Mouse (Mus musculus): Measurements from ENCODE around the gene Sp2. TPM values are rescaled to one million over a fixed set of nuclear protein-coding genes. Genes with fewer than 3 reads are reported as not detected.

Gene Sp2
- total RNA-seq, 2 experiments from 2014 or later = 9.5 to 11.5 TPM

DNA sequence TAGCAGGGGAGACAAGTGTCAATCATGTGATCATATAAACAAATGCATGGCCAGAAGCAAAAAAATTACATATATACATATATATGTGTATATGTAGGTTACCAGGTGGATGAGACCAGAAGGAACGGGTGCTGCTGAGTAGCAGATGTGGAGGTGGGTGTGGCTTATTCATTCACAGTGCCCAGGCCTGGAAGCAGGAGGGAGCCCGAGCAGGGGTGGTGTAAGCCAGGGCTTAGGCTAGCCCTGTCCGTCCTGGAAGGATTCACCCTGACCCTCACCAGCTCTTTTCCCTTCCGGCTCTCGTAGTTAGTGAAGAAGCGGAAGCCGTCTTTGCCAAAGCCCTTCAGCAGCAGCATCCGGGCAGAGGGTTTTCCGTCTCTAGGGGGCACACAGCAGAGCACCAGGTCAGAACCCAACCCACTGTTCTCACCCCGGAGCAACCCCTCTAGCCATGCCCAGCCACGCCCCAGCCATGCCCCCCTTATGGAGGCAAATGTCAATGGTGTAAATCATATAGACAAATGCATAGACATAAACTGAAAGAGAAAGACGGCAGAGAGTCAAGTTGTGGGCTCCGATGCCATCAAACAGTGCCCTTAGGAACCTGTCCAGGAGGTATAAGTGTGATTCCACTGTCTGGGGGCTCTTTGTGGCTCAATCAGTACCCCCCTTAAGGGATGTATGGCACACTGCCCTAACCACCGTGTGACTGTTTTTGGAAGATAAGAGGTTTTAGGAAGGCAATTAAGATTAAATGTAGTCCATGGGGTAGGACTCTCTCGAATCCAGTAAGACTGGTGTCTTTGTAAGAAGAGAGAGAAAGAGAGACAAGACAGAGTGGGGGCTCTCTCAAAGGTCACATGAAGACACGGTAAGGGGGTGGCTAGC, 41.9 kb downstream of the Sp2 start:
- intact Hi-C loops (cut with DNase I) = no loop called here
- DNase-seq = no peak

DNA sequence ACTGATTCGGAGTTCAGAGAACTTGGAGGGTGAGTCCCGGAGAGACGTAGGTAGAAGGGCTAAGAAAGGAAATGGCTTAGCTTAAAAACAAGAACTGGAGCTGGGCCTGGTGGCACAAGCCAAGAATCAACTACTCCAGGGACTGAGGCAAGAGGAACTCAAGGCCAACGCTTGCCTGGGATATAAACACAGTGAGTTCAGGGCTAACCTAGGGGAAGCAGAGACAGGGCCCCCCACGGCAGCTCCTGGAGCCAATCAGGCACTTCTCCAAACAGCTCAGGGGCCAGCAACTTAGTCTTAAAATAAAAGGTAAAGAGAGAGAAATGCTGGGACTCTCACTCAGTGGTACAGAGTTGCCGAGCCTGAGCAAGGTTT, 44.3 kb downstream of the Sp2 start:
- no peak for DNase-seq
- intact Hi-C loops (cut with DNase I) = no loop called here

DNA sequence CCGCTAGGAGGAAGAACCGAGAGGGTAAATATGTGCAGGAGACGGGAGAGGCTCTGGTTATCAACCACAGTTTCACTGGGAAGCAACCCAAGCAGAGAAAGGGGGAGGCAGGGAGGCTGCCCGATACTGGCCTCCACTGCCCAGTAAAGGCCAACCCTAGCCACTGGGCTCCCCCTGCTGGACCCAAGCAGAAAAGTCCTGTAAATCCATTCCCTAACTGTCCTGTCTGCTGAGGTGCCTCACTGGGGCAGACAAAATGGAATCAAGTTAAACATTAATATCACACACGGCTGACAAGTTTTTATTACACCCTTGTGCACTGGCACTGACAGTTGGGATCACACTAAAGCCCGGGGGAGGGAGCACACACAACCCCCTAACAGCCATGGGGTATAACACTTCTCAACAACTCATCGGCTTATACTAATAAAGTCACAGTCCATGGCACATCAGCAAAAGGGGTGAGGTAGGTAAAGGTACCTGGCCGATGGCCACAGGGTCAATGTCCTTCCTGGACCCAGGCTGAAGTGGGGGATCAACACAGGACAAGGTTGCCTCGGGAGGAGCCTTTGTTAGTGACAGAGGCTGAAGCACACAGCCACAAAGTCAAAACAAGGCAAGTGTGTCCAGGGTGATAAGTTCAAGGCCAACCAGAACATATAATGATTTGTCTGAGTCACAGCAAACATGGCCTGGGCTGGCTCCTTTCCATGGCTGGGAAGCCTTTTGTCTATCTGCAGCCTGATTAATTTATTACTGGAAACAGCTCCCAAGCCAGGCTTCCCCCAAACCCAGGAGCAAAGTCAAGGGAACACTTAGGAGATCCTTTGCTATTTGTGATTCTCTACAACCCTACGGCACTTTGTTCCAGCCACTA, 45.0 kb downstream of the Sp2 start:
- intact Hi-C loops (cut with DNase I) = no loop called here
- DNase-seq = peak; percentile 42

DNA sequence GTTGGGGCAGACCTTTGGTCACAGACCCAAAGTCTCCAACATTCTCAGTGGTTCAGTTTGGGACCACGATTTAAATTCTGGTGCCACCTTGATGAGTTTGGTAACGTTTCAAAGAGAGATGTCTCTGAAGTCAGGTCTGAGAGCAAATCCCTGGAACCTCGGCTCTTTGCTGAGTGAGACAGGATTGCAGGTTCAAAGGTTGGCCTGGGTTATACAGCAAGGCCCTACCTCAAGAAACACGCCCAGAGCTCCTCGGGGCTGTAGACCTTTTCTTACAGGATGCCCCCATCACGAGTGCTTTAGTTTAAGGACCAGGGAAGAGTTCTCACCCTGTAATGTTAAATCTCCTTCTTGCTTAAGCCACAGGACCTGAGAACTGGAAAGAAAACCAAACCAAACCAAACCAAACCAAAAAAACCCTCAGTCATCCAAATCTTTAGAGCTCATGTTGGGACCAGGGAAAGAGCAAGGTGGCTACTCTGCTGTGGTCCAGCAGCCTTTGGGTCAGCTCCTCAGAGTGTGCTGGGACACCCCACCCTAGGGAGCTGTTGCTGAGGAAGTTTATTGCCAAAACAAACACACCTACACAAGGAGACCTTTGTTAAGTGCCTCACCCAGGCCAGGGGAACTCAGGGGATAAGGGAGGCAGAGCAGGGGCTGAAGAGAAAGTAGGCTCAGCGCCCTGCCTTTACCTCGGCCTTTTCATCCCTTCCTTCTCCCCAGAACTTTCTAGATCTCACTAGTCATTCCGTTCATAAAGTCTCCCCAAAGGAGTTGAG, 46.7 kb downstream of the Sp2 start:
- no peak for DNase-seq
- intact Hi-C loops (cut with DNase I) = no loop called here

DNA sequence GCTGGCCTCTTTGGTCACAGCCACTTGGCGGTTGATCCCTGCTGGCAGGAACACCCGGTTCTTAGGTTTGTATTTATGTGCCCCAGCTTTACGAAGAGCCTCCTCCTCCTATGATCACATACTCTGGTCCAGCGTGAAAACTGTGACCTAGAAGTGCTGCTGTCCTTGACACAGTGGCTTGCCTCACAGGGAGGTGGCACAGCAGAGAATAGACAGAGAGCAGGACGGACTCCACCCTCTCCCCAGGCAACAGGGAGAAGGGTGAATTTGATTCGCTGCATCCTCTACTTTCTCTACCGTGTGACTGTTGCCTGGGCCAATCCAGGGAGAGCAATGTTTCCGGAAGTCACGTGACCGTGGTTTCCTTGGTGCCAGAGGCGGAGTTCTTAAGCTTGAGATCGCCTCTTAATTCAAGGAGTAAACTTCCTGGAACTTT, 47.8 kb downstream of the Sp2 start:
- intact Hi-C loops (cut with DNase I) = no loop called here
- DNase-seq = peak; percentile 32

DNA sequence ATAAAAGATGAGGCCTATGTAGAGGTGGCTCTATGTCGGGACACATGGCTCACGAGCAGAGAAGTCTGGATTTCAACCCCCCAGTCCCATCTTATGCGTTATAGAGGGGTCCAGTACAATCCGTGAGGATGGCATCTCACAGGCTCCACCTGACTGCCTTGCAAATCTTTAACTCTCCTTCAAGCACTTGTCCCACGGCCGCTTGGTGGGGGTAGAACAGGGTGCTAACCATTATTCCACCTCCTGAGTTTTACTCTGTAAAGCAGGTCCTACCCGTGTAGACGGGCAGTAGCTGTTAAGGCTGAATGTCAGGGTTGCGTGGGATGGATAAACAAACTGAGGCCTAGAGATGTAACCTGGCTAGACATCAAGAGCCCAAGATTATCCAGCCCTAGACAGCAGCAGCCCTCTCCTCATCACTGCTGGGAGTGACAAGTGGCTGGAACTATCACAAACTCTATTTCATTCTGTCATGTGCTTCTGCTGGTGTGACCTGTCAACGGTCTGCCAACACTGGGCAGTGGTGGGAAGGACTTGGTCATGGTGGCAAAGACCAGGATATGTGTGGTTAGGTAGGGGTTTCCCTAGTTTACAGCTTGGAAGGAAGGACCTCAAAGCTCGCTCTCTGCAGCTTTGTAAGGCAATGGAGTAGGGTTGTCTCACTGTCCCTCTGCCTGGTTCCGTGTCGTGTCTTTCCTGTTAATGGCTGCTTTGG, 49.0 kb downstream of the Sp2 start:
- intact Hi-C loops (cut with DNase I) = no loop called here
- DNase-seq = no peak

DNA sequence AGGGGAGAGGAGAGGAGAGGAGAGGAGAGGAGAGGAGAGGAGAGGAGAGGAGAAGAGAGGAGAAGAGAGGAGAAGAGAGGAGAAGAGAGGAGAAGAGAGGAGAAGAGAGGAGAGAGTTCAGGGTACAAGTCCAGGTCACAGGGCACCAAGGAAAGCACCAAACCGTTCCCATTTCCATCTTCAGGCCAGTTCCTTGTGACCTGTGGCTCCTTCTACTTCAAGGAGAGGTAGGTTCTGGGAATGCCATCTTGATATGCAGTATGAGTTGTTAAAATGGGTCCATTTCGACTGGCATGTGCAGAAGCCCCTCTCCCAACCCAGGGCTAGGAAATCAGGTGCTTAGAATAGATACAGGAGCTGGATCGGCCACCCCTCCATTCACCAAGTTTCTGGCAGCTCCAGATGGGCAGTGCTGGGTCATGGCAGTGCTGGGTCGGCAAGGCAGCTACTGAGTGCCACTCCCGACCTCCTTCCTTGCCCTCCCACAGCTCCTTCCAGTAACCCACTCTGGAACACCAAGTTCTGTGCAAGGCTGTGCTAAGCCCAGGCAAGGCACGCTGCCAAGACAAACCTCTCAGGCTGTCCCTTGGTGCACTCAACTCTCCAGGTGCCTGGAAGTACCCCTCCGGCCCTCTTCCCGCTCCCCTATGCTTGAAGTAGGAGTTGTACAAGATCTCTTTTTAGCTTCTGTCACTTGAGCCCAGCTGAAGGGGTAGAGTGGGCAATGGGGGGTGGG, 51.3 kb downstream of the Sp2 start:
- no peak for DNase-seq
- intact Hi-C loops (cut with DNase I) = no loop called here

DNA sequence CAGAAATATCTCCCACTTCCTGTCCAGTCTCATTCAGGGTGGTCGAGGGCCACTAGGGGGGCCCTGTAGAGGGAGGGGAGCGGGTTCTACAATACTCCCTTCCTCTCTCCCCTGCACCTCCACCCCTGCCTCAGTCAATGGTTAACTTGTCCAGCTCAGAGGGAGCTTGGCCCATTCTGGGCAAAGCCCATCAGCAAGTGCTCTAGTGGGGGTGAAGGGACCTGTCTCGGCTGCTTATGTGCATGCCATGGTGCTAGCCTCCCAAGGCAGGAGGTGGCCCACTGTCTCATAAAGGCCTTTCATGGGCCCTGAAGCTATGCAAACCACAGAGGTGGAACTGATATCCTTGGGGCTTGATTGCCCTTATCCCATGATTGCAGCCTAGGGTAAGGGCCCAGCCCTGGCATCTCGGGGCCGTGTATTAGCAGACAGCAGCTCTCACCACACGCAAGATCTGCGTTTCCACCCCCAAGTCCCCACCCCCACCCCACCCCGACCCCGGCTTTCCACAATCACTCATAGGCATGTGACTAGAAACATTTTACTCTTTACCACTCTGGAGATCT, 52.9 kb downstream of the Sp2 start:
- DNase-seq = no peak
- intact Hi-C loops (cut with DNase I) = no loop called here

DNA sequence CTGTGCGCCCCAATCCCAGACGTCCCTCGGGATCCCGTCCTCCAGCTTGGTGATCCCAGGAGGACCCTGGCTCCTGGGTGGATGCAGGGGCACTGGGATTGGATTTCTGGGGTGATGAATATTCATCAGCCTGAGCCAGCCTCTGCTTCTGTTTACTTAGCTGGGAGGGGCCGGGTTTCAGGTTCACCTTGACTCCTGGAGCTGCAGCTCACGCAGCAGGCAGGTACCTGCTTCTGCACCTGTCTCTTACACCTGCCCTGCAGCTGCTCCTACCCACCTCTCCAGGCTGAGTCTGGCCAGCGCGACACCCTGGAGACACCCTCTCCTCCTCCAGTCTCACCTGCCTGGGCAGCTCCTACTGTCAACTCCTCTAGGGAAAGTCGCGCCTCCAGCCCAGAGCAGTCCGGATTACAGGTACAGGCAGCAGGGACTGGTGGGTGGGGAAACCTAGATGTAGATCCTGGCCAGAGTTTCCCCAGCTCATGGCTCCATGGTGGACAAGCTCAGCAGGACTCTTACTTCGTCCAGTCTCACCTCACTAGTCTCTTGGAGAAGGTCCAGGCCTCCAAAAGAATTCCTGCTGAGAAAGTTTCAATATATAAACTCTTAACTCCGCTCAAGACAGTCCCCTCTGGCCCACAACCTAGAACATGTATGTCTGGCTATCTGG, 53.5 kb downstream of the Sp2 start:
- DNase-seq = no peak
- intact Hi-C loops (cut with DNase I) = no loop called here

DNA sequence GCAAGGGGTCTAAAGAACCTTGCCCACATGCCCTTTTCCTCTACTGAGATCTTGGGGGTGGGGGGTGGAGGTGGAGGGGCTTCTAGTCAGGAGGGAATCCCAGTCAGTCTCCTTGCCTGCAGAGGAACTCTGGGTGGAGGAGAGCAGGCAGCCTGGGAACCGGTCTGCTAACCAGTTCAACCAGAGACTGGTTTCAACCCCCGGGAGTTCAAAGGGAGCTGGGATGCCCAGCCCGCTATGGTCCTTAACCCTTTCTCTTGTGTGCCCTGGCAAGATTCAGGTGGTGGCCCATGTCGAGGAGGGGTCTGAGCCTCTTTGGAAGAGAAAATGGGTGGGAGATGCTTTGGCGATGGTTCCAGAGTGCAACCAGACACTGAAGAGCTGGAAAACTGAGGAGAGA, 54.1 kb downstream of the Sp2 start:
- intact Hi-C loops (cut with DNase I) = no loop called here
- no peak for DNase-seq

DNA sequence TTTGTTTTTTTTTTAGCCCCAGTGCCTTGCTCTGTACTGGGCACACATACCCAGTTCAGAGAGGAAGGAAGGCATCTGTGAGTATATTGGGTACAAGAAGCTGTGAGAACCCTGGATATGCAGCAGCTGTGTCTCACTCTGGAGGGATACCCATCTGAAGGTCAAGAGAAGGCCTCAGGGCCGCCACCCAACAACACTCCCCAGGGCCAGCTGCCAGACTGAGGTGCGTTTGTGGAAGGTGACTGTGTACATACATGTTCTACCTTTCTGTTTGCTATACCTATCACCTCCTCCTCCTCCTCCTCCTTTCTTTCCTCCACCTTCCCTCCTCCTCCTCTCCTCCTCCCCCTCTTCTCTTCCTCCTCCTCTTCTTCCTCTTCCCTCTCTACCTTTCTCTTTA, 54.7 kb downstream of the Sp2 start, which contains the start of gene Prr15l:
TSS of gene Prr15l (plus strand) at position 17 of the 400 bp plus-strand sequence.
- intact Hi-C loops (cut with DNase I) = no loop called here
- DNase-seq = no peak

DNA sequence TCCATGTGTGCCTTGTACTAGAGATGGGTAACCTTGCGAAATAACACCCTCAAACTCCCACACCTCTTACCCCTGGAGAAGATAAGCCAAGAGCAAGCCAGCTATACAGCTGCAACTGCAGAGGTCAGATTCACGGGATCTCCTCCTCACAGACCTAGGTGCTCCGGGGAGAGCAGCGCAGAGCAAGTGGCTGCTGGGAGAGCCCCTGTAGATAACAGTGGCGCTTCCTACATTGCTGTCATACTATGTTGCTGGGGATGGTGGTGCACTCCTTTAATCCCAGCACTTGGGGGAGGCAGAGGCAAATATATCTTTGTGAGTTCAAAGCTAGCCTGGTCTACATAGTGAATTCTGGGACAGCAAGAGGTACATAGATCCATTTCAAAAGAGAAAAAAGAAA, 56.2 kb downstream of the Sp2 start:
- intact Hi-C loops (cut with DNase I) = no loop called here
- no peak for DNase-seq

DNA sequence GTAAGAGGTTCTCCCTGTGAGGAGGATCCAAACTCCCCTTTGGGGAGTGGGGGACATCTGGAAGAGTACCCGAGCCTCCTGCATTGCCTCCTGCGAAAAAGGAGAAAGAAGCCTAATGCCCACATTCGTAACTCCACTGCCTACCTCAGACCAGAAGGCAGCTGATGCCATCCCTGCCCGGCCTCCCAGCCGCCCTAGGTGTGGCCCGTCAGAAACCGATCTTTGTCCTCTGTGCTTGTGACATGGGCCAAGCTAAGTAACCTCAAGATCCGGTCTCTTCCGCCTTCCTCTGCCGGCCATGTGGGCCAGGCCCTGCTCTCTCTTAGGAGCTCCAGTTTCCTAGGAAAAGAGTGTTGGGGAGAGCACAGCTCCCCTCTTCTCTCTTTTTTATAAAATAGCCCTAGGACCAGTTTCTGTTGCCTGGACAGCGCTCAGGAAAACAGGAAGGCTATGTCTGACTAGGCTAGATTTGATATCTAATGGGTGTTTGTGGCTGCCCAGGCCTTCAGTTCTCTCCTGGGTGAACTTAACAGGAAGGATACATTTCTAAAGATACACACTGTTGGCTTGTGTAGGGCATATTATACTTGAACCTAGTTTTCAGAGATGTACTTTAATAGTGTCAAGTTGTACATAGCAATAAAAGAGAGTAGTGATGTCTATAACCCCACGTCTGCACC, 57.1 kb downstream of the Sp2 start:
- intact Hi-C loops (cut with DNase I) = no loop called here
- no peak for DNase-seq

DNA sequence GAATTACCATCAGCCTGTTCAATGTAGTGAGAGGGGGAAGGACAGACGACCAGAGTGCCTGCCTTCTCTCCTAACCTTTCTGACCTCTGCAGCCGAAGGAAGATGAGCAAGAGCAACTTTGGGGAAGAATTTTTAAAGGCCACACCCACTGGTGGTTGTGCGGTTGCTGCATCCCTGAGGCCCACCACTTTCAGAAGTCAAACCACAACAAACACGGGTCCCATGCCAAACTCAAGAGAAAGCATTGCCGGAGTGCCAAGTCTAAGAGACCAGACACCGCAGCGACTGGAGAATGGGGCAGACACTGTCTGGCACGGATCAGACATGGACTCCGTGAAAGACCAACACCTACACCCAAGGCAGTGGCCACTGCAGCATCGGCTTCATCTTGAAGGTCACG, 57.9 kb downstream of the Sp2 start:
- intact Hi-C loops (cut with DNase I) = no loop called here
- DNase-seq = no peak

DNA sequence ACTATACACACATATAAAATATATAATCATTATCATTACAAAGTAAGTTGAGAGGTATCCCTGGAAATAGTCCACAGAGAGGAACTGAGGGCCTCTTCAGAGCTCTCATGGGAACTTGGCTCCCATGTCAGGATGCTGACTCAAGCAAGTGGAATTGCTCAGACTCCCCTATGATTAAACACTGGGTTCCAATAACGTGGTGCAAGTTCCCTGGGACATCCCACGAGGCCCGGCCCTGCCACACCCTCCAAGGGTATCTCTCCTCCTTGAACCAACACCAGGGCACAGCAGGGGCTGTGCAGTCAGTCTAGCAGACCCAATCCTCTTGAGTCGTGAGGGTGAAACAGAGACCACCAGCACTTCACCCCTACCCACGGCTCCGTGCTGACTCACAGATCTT, 63.8 kb downstream of the Sp2 start:
- no peak for DNase-seq
- intact Hi-C loops (cut with DNase I) = loop anchor here (5.0 kb wide), 1 partner anchor 43 kb away; no protein-coding TSS in a partner anchor

DNA sequence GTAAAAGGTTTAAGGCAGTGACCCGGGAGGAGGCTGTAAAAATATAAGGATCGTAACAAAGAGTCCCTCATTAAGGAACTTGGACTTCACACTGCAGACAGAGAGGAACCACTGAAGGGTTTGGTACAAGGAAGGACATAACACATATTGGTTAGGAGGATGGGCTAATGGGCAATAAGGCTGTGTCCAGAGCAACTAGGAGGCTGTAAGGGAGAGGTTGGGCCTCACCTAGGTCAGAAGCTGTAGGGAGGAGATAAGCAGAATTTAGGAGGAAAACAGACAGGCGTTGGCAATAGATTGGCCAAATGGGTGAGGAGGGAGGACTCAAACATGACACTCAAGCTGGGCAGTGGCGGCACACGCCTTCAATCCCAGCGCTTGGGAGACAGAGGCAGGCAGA, 65.3 kb downstream of the Sp2 start:
- intact Hi-C loops (cut with DNase I) = loop anchor here (5.0 kb wide), 1 partner anchor 45 kb away; no protein-coding TSS in a partner anchor
- DNase-seq = no peak

DNA sequence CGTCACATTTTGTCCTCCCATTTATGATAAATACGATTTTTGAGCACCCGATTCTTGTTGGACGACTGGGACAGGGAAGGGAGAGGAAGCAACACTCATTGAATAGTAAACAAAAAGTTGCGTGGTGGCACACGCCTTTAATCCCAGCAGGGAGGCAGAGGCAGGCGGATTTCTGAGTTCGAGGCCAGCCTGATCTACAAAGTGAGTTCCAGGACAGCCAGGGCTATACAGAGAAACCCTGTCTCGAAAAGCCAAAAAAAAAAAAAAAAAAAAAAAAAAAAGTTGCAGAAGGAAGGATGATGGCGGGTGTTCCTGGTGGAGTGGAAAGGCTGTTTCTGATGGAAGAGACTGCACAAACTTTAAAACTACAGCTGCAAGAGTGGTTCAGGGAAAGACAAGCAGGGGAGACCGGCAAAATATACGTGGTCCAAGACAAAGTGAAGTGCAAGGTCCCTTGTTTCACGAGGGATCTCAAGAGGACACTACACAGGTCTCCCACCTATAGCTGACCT, 65.8 kb downstream of the Sp2 start:
- no peak for DNase-seq
- intact Hi-C loops (cut with DNase I) = loop anchor here (5.0 kb wide), 1 partner anchor 45 kb away; no protein-coding TSS in a partner anchor
